Mouse (Mus musculus): ENCODE data around the gene Lmnb2. TPM values are rescaled to one million over a fixed set of nuclear protein-coding genes. Genes with fewer than 3 reads are reported as not detected.

Gene Lmnb2
- polyA plus RNA-seq, 1 experiment: 44.2 TPM

DNA sequence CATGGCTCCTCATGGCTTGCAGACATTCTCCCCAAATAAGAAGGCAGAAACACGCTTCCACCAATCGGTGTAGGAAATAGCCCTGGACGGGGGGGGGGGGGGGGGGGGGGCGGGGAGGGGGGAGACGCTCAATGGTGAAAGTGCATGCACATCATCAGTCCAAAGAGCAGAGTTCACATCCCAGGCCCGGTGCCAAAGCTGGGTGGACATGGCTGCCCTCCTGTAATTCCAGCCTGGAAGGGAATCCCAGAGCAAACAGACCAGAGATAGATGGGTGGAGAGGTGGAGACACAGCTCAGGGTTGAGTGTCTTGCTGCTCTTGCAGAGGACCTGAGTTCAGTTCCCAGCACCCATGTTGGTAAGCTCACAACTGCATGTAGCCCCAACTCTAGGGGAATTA is 47.1 kb downstream of the Lmnb2 start:
- TF ChIP-seq POLR2A (IDR thresholded peaks at IDR 0.05; ENCODE audit: control insufficient read depth, extremely low read depth, insufficient read depth, low read length, poor library complexity) (no peak), CTCF (IDR thresholded peaks at IDR 0.05; ENCODE audit: borderline replicate concordance, control insufficient read depth, extremely low read depth, insufficient read depth, low read length, poor library complexity) (no peak)
- Histone ChIP-seq H3K27me3 (ENCODE audit: control insufficient read depth, insufficient read depth, low read length) (no peaks in the 10 kb centered on the region), H3K27ac (ENCODE audit: control insufficient read depth, insufficient read depth, low read length) (no peak overlapping the region), H3K36me3 (ENCODE audit: control insufficient read depth, insufficient read depth, low read length) (no peaks in the 10 kb centered on the region), H3K4me3 (ENCODE audit: control insufficient read depth, insufficient read depth, low read length) (no peak overlapping the region), H3K4me1 (replicated peaks; ENCODE audit: control insufficient read depth, insufficient read depth, low read length) (no peaks in the 10 kb centered on the region)
- no peak for DNase-seq
- WGBS: 70% methylated on average over 3 of the region's 6 CpGs

DNA sequence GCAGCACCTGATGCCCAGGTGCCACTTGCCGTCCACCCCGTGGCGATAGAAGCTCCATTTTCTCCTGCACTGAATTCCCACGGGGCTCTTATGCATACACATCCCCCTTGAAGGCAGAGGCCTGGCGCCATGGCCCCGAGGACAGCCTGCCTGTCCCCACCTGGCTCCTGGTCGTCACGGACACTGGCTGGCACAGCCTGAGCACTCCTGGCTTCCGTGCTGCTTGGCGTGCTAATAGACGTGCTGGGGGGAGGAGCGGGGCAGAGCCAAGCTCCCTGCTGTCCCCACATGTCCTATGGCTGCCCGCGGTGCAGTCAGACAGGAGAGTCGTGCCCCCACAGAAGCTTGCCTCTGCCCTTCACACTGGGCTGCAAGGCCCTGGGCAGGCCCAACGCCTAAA is 53.6 kb downstream of the Lmnb2 start:
- Histone ChIP-seq H3K4me1 (replicated peaks; ENCODE audit: control insufficient read depth, insufficient read depth, low read length) (no peaks in the 10 kb centered on the region), H3K4me3 (ENCODE audit: control insufficient read depth, insufficient read depth, low read length) (no peak overlapping the region), H3K36me3 (ENCODE audit: control insufficient read depth, insufficient read depth, low read length) (no peaks in the 10 kb centered on the region), H3K27ac (ENCODE audit: control insufficient read depth, insufficient read depth, low read length) (no peak overlapping the region), H3K27me3 (ENCODE audit: control insufficient read depth, insufficient read depth, low read length) (no peaks in the 10 kb centered on the region)
- DNase-seq: no peak
- no peak for TF ChIP-seq CTCF (IDR thresholded peaks at IDR 0.05; ENCODE audit: borderline replicate concordance, control insufficient read depth, extremely low read depth, insufficient read depth, low read length, poor library complexity)
- no peak for TF ChIP-seq POLR2A (IDR thresholded peaks at IDR 0.05; ENCODE audit: control insufficient read depth, extremely low read depth, insufficient read depth, low read length, poor library complexity)
- 96% methylated on average over 16 of the region's 16 CpGs for whole genome bisulfite sequencing

DNA sequence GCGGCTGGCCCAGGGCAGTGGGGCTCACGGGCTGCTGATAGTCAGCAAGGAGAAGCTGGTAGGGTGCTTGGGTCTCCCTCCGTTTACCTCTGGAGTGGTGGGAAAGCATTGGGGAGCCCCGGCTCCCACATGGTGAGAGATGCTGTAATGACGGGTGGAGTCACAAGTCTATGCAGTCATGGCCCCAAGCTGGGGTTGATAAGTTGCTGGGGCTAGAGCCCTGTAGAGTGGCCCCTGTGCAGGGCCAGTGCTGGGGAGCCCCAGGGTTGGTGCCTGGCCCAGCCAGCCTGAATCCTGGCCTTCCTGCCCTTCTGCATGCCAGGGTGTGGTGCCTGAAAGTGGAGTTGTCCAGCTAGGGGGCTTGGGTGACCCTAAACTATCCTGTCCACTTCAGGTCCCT is 55.7 kb downstream of the Lmnb2 start:
- Histone ChIP-seq H3K4me1 (replicated peaks; ENCODE audit: control insufficient read depth, insufficient read depth, low read length) (no peaks in the 10 kb centered on the region), H3K27me3 (ENCODE audit: control insufficient read depth, insufficient read depth, low read length) (no peaks in the 10 kb centered on the region), H3K4me3 (ENCODE audit: control insufficient read depth, insufficient read depth, low read length) (no peak overlapping the region), H3K27ac (ENCODE audit: control insufficient read depth, insufficient read depth, low read length) (no peak overlapping the region), H3K36me3 (ENCODE audit: control insufficient read depth, insufficient read depth, low read length) (no peaks in the 10 kb centered on the region)
- WGBS: 98% methylated on average over 5 of the region's 5 CpGs
- TF ChIP-seq CTCF (IDR thresholded peaks at IDR 0.05; ENCODE audit: borderline replicate concordance, control insufficient read depth, extremely low read depth, insufficient read depth, low read length, poor library complexity) (no peak), POLR2A (IDR thresholded peaks at IDR 0.05; ENCODE audit: control insufficient read depth, extremely low read depth, insufficient read depth, low read length, poor library complexity) (no peak)
- DNase-seq: no peak

DNA sequence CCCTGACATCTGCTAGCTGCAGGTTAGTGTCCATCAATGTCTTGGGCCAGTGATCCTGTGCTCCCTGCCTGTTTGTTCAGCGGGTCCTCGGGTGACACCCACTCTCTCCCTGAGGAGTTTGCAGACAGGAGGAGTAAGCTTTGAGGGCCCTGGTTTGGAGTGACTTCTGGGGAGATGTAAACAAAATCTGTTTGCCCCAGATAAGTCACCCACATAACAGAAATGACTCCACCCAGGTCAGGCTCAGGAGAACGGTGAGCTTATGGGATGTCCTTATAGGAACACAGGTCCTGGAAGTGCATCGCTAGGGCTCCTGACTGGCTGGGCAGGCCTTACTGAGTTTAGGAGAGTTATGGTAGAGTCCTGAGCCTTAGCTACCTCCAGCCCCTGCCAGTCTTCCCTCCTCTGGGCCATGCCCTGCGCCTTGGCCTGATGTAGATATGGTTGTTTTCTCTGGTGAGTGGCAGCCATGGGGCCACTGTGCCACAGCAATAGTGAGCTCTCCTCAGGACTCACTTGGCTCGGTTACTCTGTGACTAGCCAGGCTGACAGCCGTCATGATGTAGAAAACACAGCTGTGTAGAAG is 59.6 kb downstream of the Lmnb2 start:
- Histone ChIP-seq H3K27me3 (ENCODE audit: control insufficient read depth, insufficient read depth, low read length) (no peaks in the 10 kb centered on the region), H3K27ac (ENCODE audit: control insufficient read depth, insufficient read depth, low read length) (no peak overlapping the region)
- TF ChIP-seq POLR2A (IDR thresholded peaks at IDR 0.05; ENCODE audit: control insufficient read depth, extremely low read depth, insufficient read depth, low read length, poor library complexity): no peak
- TF ChIP-seq CTCF (IDR thresholded peaks at IDR 0.05; ENCODE audit: borderline replicate concordance, control insufficient read depth, extremely low read depth, insufficient read depth, low read length, poor library complexity): no peak

DNA sequence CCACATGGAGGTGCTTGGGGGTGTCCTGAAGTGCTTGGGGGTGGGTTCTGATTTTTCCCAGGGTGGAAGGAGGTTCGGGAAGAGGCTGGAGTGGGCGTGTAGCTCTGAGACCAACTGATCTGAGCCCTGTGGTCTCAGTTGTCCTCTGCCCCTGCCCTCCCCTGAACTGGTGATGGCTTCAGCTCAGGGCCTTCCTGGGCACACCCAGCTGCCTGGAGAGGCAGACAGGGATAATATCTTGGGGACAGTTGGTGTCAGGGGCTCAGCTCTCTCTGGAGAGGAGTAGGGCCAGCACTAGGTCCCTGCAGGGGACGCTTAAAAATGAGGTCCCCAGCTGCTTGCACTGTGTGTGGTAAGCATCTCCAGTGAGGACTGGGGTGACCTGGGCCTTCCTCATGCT is 60.2 kb downstream of the Lmnb2 start:
- no peak overlapping the region for H3K27ac ChIP-seq (ENCODE audit: control insufficient read depth, insufficient read depth, low read length)
- no peak for DNase-seq
- no peak for TF ChIP-seq POLR2A (IDR thresholded peaks at IDR 0.05; ENCODE audit: control insufficient read depth, extremely low read depth, insufficient read depth, low read length, poor library complexity)
- TF ChIP-seq CTCF (IDR thresholded peaks at IDR 0.05; ENCODE audit: borderline replicate concordance, control insufficient read depth, extremely low read depth, insufficient read depth, low read length, poor library complexity): no peak
- H3K27me3 ChIP-seq (ENCODE audit: control insufficient read depth, insufficient read depth, low read length): no peaks in the 10 kb centered on the region
- WGBS: 90% methylated on average over 3 of the region's 3 CpGs
- peaks cover 20% of the 10 kb centered on the region for H3K4me1 ChIP-seq (replicated peaks; ENCODE audit: control insufficient read depth, insufficient read depth, low read length)
- H3K4me3 ChIP-seq (ENCODE audit: control insufficient read depth, insufficient read depth, low read length): no peak overlapping the region
- no peaks in the 10 kb centered on the region for H3K36me3 ChIP-seq (ENCODE audit: control insufficient read depth, insufficient read depth, low read length)

More for the DNA sequence above, 59.6 kb downstream of the Lmnb2 start:
- 96% methylated on average over 7 of the region's 7 CpGs for WGBS
- DNase-seq: no peak
- Histone ChIP-seq H3K4me3 (ENCODE audit: control insufficient read depth, insufficient read depth, low read length) (no peak overlapping the region), H3K36me3 (ENCODE audit: control insufficient read depth, insufficient read depth, low read length) (no peaks in the 10 kb centered on the region), H3K4me1 (replicated peaks; ENCODE audit: control insufficient read depth, insufficient read depth, low read length) (peaks cover 20% of the 10 kb centered on the region)

DNA sequence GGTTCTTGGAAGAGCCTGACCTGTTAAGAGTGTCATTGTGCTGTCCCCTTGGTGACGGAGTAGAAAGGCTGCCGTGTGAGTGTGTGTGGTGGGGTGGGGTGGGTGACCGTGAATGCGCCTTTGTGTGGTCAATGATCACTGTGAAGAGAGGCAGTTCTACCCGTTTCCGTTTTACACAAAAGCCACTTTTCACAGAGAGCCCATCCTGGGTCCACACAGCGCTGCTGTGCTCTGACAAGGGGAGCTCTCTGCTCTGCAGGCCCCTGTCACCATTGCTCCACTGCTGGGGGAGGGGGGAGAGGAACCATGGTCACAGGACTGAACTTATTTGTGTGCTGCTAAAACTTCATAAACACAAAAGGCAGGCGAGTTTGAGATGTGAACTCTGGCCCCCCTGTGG is 60.7 kb downstream of the Lmnb2 start:
- Histone ChIP-seq H3K4me3 (ENCODE audit: control insufficient read depth, insufficient read depth, low read length) (no peak overlapping the region), H3K27ac (ENCODE audit: control insufficient read depth, insufficient read depth, low read length) (no peak overlapping the region), H3K36me3 (ENCODE audit: control insufficient read depth, insufficient read depth, low read length) (no peaks in the 10 kb centered on the region), H3K4me1 (replicated peaks; ENCODE audit: control insufficient read depth, insufficient read depth, low read length) (peaks cover 20% of the 10 kb centered on the region), H3K27me3 (ENCODE audit: control insufficient read depth, insufficient read depth, low read length) (no peaks in the 10 kb centered on the region)
- DNase-seq: no peak
- TF ChIP-seq CTCF (IDR thresholded peaks at IDR 0.05; ENCODE audit: borderline replicate concordance, control insufficient read depth, extremely low read depth, insufficient read depth, low read length, poor library complexity) (no peak), POLR2A (IDR thresholded peaks at IDR 0.05; ENCODE audit: control insufficient read depth, extremely low read depth, insufficient read depth, low read length, poor library complexity) (no peak)
- WGBS: 62% methylated on average over 8 of the region's 8 CpGs

DNA sequence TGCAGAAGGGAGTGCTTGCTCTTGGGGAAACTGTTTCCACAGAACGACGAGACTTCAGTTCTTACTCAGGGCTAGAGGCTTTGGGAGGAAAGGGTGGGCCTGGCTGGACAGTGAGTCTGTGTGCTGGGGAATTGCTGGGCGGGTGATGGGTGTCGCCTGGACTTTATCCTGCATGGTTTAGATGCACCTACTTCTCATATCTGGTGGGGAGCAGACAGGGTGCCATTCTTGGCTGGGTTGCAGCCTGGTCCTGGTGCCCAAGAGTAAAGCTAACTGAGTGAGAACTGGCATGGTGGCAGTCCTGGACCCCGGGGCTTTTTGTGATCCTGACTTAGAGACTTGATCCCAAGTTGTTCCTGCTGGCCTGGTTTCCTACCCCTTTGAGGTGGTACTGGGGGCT is 61.1 kb downstream of the Lmnb2 start:
- Histone ChIP-seq H3K27ac (ENCODE audit: control insufficient read depth, insufficient read depth, low read length) (no peak overlapping the region), H3K4me3 (ENCODE audit: control insufficient read depth, insufficient read depth, low read length) (no peak overlapping the region), H3K27me3 (ENCODE audit: control insufficient read depth, insufficient read depth, low read length) (no peaks in the 10 kb centered on the region), H3K36me3 (ENCODE audit: control insufficient read depth, insufficient read depth, low read length) (no peaks in the 10 kb centered on the region), H3K4me1 (replicated peaks; ENCODE audit: control insufficient read depth, insufficient read depth, low read length) (peaks cover 20% of the 10 kb centered on the region)
- 84% methylated on average over 5 of the region's 5 CpGs for WGBS
- TF ChIP-seq POLR2A (IDR thresholded peaks at IDR 0.05; ENCODE audit: control insufficient read depth, extremely low read depth, insufficient read depth, low read length, poor library complexity) (no peak), CTCF (IDR thresholded peaks at IDR 0.05; ENCODE audit: borderline replicate concordance, control insufficient read depth, extremely low read depth, insufficient read depth, low read length, poor library complexity) (no peak)
- no peak for DNase-seq

Data from thymus, adult 2 months (tissue).